Mouse (Mus musculus) lung, embryonic 16.5 days (tissue): ENCODE measurements around the gene Map3k1. TPM values are rescaled to one million over a fixed set of nuclear protein-coding genes. Genes with fewer than 3 reads are reported as not detected.

Experiments used
- ATAC-seq: fragments of 200-750 bp; cut with Nextera tagmentation; 2 replicates; pipeline ENCODE4 v1.8.0; 2017; ENCODE audit warnings: low read depth, mild to moderate bottlenecking, moderate library complexity
- H3K27ac ChIP-seq: fragments of 300-500 bp; sonication (generic); 2 replicates; pipeline ENCODE4 v1.5.1; 2014; ENCODE audit warnings: mild to moderate bottlenecking, control low read depth, low read length
- H3K27me3 ChIP-seq: fragments of 300-500 bp; sonication (generic); 2 replicates; pipeline ENCODE4 v1.6.1; 2014; ENCODE audit warnings: low read depth, low read length, mixed read lengths; ENCODE audit not compliant: control insufficient read depth, insufficient read depth
- H3K36me3 ChIP-seq: fragments of 300-500 bp; sonication (generic); 2 replicates; pipeline ENCODE4 v1.6.1; 2014; ENCODE audit warnings: low read length; ENCODE audit not compliant: control insufficient read depth, insufficient read depth
- H3K4me1 ChIP-seq: fragments of 300-500 bp; sonication (generic); replicated peaks from 2 replicates; pipeline ENCODE4 v1.6.1; 2014; ENCODE audit warnings: low read length, mixed read lengths; ENCODE audit not compliant: control insufficient read depth, insufficient read depth
- H3K4me2 ChIP-seq: fragments of 300-500 bp; sonication (generic); 2 replicates; pipeline ENCODE4 v1.6.1; 2014; ENCODE audit warnings: low read depth, low read length, control low read depth
- H3K4me3 ChIP-seq: fragments of 300-500 bp; sonication (generic); 2 replicates; pipeline ENCODE4 v1.5.1; 2014; ENCODE audit warnings: mild to moderate bottlenecking, low read length, control low read depth
- H3K9ac ChIP-seq: fragments of 300-500 bp; sonication (generic); 2 replicates; pipeline ENCODE4 v1.6.1; 2014; ENCODE audit warnings: low read length, control low read depth
- H3K9me3 ChIP-seq: fragments of 300-500 bp; sonication (generic); 2 replicates; pipeline ENCODE4 v1.6.1; 2016; ENCODE audit warnings: low read length; ENCODE audit not compliant: control insufficient read depth
- WGBS: fragments of 180-500 bp; shearing (Covaris S2); extraction: QIAGEN DNeasy Blood & Tissue Kit; methylation state at CpG from one replicate; pipeline ENCODE4 v1.1.7; 2014; 5-methylcytosine and 5-hydroxymethylcytosine counted together
- polyA plus RNA-seq: library from polyadenylated mRNA; unstranded; fragments of >200 nt; fragmentation: Nextera tagmentation; extraction: Ambion mirVana; gene quantifications from 2 replicates; pipeline ENCODE4 v1.2.1, GENCODE M21; 2015

The Map3k1 gene
- polyA plus RNA-seq: 25.8 and 28.3 TPM in 2 replicates

DNA sequence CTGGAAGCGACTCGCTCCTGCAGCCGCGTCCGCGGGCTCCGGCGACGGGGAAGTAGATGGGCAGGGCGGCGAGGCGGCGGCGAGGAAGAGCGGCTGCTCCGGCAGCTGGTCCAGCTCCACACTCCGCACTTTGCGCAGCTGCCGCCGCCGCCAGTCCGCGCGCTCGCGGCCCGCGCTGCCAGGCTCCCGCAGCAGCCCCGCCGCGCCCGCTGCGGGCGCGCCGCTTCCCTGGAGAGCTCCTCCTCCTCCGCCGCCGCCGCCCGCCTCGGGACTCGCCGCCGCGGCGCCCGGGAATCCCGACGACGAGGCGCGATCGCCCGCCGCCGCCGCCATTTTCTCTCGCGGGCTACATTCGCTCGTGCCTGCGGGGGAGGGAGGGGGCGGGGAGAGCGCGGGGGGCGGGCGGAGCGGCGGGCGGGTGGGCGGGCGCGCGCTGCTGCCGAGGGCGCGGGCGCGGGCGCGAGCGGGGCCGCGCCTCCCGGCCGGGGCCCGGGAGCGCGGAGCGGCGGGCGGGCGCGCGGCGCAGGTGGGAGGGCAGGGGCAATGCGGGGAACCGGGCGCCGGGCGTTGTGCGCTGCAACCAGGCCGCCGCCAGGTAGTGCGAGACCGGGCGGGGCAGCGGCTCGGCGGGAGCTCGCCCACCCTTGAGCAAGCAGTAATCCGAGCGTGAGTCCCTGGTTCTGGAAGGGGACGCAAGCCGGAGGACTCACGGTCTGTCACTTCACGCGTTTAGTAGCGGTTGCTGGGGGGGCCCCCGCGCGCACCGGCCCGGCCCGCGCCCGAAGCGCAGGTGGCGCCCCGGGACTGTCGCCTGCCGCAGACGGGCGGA, at the start of gene Map3k1:
Gene Map3k1, minus strand, starts transcription at position 357 of the 829 bp plus-strand sequence.
- peak; percentile 77 for ATAC-seq
- Histone ChIP-seq H3K4me2 (peak within 1 kb of the TSS; percentile 85), H3K4me3 (peak within 1 kb of the TSS; percentile 88), H3K27ac (peak within 1 kb of the TSS; percentile 96), H3K27me3 (no peaks in the 10 kb centered on the region), H3K9ac (peak within 1 kb of the TSS; percentile 96), H3K4me1 (peaks cover 32% of the 10 kb centered on the region), H3K9me3 (no peaks in the 10 kb centered on the region), H3K36me3 (no peaks in the 10 kb centered on the region)
- WGBS: under 1% methylated on average over 75 of the region's 136 CpGs

DNA sequence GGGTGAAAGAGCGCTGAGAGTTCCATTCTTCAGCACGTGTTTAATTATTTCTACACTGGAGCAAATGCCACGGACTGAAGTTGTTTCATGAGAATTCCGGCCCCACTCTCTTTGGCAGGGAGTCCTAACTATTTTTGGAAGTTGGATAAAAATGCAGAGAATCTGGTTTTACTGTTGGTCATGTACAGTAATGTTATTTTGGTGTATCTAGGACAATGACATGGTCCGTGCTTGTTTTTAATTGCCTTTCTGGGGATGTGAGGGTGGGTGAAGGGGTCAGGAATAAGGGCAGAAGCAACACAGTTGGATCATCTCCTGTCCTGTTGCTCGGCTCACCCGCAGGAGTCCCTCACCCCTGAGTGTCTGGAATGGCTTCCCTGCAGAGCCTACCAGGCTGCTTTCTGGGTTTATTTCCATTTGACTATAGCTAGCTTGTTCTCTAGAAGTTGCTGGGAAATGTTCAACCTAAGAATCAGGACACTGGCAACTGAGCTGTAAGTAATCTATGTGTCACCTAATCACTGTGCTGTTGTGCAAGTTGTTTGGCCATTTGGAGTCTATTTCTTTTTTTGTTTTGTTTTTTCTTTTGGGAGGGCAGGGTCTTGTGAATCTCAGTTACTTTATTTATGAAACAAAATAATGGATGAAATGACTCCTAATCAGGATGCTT, 48.1 kb upstream of the Map3k1 start:
- Histone ChIP-seq H3K4me1 (peaks cover 6% of the 10 kb centered on the region), H3K27me3 (no peaks in the 10 kb centered on the region), H3K4me2 (0 out of 2 replicates have a peak overlapping the region, but pooled peaks have one; percentile 11), H3K9ac (no peak overlapping the region), H3K36me3 (no peaks in the 10 kb centered on the region), H3K4me3 (no peak overlapping the region), H3K27ac (peak overlapping the region; percentile 87), H3K9me3 (no peaks in the 10 kb centered on the region)
- WGBS: 40% methylated on average over 7 of the region's 7 CpGs
- peak; percentile 84 for ATAC-seq

DNA sequence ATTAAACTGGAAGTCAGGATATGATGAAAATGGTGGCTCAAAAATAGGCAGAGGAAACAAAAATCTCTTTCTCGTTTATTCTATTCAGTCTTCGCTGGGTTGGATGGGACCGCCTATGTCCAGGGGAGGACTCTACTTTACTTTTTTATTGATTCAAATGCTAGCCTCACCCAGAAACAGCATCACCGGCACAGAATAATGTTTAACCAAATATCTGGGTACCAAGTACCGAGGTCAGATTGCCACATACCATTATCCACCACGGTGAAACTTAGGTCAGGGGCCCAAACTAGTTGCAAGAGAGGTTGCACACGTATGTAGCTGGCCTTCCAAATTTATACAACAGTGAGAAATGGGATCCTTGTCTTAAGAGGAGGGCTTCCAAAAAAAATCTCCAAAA, 47.4 kb upstream of the Map3k1 start:
- no peak overlapping the region for H3K9ac ChIP-seq
- peak overlapping the region; percentile 87 for H3K27ac ChIP-seq
- peaks cover 6% of the 10 kb centered on the region for H3K4me1 ChIP-seq
- no peak overlapping the region for H3K4me3 ChIP-seq
- WGBS: 73% methylated on average over 7 of the region's 7 CpGs
- H3K36me3 ChIP-seq: no peaks in the 10 kb centered on the region
- no peaks in the 10 kb centered on the region for H3K27me3 ChIP-seq
- H3K4me2 ChIP-seq: 0 out of 2 replicates have a peak overlapping the region, but pooled peaks have one; percentile 11
- no peaks in the 10 kb centered on the region for H3K9me3 ChIP-seq
- ATAC-seq: peak; percentile 27; the same call in 1 of the 2 replicates

DNA sequence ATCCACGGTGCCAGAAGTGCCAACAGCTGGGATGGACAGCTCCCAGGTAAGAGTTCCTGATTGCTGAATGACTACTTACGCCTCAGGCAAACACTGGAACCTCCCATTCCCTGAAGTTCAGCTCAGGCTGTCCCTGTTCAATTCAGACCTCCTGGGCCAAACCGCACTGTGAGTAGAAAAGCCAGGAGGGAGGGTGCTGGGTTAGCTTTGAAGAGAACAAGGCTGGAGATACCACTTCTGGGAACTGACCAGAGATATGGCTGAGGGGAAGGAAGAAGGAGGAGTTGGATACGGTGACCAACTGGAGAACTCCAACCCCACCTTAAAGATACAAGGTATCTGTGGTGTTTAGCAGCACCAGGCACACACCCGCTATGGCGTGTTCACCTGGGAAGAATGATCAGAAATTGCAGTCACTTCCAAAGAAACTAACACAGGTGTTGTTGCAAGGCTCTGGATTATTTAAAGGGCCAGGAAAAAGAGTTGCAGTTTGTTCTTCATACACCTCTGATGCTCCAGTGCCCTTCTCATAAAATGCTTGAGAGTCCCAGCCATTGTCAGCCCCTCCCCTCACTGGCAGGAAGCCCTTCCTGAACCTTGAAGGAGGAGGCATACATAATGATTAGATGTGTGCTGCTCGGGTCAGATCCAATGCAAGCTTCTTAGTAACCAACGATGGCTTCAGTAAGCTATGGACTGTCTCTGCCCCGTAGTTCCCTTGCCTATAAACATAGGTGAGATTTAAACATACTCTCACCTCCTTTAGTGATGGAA, 43.8 kb upstream of the Map3k1 start:
- no peaks in the 10 kb centered on the region for H3K9me3 ChIP-seq
- no peak overlapping the region for H3K9ac ChIP-seq
- H3K4me2 ChIP-seq: no peak overlapping the region
- no peak overlapping the region for H3K4me3 ChIP-seq
- no peaks in the 10 kb centered on the region for H3K27me3 ChIP-seq
- WGBS: 78% methylated on average over 9 of the region's 9 CpGs
- H3K4me1 ChIP-seq: peaks cover 6% of the 10 kb centered on the region
- no peaks in the 10 kb centered on the region for H3K36me3 ChIP-seq
- ATAC-seq: no peak
- no peak overlapping the region for H3K27ac ChIP-seq

DNA sequence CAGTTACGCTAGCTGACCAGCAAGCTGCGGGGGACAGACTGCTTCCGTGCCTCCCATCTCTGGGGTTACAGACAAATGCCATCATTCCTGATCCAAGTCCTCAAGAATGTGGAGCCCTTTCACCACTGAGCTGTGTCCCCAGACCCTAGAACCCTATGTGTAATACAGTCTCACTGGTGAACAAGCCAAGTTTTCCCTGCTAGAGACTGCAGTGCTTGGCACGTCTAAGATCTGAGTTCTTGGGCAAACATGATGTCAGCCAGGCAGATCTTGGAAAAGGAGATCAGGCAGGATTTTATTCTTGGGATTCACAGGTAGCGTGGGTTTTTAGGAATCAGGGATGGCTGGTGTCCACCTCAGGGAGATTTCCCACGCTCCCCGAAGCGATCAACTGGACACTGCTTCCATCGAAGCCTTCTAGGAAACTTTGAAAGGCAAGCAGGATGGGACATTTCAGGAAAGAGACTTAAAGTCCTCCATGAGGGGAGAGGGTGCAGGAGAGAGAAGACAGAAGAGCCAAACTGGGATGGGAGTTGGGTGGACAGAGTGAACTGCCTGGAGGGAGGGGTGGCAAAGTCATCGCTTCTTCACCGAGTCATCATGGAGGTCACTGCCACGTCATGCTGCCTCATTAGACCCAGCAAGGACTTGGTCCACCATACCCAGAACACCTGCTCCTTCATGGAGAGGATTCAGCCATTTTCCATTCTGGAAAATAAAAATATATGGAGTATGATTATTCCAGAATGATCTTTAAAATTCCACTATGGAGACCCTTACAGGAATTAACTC, 41.4 kb upstream of the Map3k1 start:
- H3K9ac ChIP-seq: no peak overlapping the region

DNA sequence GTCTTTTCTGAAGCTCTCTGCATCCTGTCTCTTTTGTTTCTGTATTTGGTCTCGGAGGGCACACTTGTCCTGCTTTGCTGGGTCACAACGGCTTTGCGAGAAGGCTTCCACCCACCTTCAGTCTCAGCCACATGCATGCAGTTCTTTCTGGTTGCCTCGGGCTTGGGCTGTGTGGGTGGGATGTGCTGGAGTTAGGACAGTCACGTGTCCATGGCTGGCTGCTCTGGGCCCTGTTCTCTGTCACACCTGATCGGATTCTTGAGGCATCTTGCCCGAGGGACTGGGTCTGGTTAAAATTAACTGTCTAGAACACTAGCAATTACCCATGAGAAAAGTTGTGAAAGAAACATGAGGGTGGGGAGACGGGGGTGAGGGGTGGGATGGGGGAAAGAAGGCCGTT, 36.7 kb upstream of the Map3k1 start:
- no peak overlapping the region for H3K4me2 ChIP-seq
- no peak overlapping the region for H3K27ac ChIP-seq
- no peak overlapping the region for H3K9ac ChIP-seq
- ATAC-seq: no peak
- H3K36me3 ChIP-seq: no peaks in the 10 kb centered on the region
- no peaks in the 10 kb centered on the region for H3K27me3 ChIP-seq
- H3K4me3 ChIP-seq: no peak overlapping the region
- no peaks in the 10 kb centered on the region for H3K4me1 ChIP-seq
- WGBS: 55% methylated on average over 9 of the region's 9 CpGs
- H3K9me3 ChIP-seq: no peaks in the 10 kb centered on the region

More for the DNA sequence above, 41.4 kb upstream of the Map3k1 start:
- no peaks in the 10 kb centered on the region for H3K36me3 ChIP-seq
- no peaks in the 10 kb centered on the region for H3K9me3 ChIP-seq
- no peak overlapping the region for H3K4me2 ChIP-seq
- no peak for ATAC-seq
- WGBS: 89% methylated on average over 12 of the region's 12 CpGs
- no peaks in the 10 kb centered on the region for H3K4me1 ChIP-seq
- H3K4me3 ChIP-seq: no peak overlapping the region
- no peak overlapping the region for H3K27ac ChIP-seq
- no peaks in the 10 kb centered on the region for H3K27me3 ChIP-seq

DNA sequence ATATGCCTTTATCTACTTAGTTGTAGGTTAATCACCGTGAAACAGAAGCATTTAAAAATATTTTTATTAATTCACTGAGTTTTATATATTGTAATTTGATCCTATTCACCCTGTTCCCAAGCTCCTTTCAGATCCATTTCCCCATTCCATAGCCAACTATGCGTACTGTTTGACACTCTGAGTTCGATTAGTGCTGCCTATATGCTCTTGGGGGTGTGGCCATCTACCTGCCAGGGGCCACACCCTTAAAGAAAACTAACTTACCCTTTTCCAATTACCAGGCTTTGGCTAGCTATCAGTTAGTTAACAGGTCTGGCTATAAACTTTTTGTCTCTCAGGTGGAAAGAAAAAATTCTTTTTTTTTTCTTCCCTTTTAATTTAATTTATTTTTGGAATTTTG, 35.5 kb upstream of the Map3k1 start:
- Histone ChIP-seq H3K27me3 (no peaks in the 10 kb centered on the region), H3K36me3 (no peaks in the 10 kb centered on the region), H3K27ac (no peak overlapping the region), H3K4me3 (no peak overlapping the region), H3K4me1 (no peaks in the 10 kb centered on the region), H3K9me3 (no peaks in the 10 kb centered on the region), H3K4me2 (no peak overlapping the region), H3K9ac (no peak overlapping the region)
- no peak for ATAC-seq
- WGBS: 79% methylated on average over 3 of the region's 3 CpGs

DNA sequence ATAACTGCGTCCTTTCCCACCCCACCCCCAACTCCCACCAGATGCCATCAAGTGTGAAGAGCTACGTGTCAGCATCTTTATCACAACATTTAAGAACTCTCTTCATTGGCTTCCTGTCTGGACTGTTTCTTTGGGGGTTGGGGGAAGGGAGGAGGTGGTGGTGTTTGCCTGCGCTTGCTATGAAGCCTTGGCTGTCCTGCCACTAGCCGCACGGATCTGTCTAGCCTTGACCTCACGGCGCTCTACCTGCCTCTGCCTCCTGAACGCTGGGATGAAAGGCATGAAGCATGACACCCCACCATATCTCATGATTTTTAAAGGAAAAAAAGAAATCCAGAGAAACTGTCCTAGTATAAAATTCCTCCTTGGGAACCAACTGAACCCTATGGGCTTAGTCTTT, 27.0 kb upstream of the Map3k1 start:
- no peak for ATAC-seq

More for the DNA sequence above, 27.0 kb upstream of the Map3k1 start:
- 0 out of 2 replicates have a peak, but pooled peaks cover 2% of the 10 kb centered on the region for H3K4me1 ChIP-seq
- H3K4me2 ChIP-seq: no peak overlapping the region
- H3K36me3 ChIP-seq: no peaks in the 10 kb centered on the region
- H3K9me3 ChIP-seq: no peaks in the 10 kb centered on the region
- WGBS: 53% methylated on average over 8 of the region's 8 CpGs
- H3K27ac ChIP-seq: no peak overlapping the region
- H3K9ac ChIP-seq: no peak overlapping the region
- no peaks in the 10 kb centered on the region for H3K27me3 ChIP-seq
- no peak overlapping the region for H3K4me3 ChIP-seq
